Mouse (Mus musculus): Measurements from ENCODE around the gene Suz12.
"Not testable (repeated sequence)": the region's sequence is repeated elsewhere in the genome, so short reads cannot be mapped to it uniquely, and the experiment has no call there.

The Suz12 gene

DNA sequence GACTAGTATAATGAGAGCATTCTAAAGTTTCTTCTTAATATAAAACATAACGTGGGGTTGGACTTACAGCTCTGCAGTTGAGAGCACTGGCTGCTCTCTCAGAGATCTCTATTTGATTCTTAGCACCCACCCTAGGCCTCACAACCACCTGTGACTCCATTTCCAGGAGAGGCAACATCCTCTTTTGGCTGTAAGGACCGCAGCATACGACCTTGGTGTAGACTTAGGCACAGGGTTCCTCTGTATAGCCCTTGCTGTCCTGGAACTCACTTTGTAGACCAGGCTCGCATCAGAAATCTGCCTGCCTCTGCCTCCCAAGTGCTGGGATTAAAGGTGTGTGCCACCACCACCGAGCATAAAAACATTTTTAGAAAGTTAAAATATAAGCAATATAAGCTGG, 1.3 kb upstream of the Suz12 start:
- no peak for DNase-seq (ENCODE audit: low spot score in 2 of 2)

DNA sequence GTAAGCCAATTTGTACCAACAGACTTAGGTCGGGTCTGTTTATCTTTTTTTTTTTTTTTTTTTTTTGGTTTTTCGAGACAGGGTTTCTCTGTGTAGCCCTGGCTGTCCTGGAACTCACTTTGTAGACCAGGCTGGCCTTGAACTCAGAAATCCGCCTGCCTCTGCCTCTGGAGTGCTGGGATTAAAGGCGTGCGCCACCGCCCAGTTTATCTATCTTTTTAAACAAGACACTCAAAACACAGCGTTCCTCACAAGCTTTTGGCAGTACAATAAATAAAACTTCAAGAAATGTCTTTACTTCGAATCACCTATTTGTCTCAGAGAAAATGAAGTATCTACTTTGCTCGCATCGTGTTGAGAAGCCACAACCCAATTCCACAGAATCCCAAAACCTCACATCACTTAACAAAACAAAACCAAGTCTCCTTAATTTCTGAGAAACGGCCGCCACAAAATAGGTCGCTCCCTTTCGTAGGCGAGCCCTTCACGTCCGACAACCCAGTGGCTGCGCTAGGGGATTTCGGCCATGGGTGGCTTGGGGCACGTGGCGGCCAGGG, 793 bp upstream of the Suz12 start:
- no peak for DNase-seq (ENCODE audit: low spot score in 2 of 2)

DNA sequence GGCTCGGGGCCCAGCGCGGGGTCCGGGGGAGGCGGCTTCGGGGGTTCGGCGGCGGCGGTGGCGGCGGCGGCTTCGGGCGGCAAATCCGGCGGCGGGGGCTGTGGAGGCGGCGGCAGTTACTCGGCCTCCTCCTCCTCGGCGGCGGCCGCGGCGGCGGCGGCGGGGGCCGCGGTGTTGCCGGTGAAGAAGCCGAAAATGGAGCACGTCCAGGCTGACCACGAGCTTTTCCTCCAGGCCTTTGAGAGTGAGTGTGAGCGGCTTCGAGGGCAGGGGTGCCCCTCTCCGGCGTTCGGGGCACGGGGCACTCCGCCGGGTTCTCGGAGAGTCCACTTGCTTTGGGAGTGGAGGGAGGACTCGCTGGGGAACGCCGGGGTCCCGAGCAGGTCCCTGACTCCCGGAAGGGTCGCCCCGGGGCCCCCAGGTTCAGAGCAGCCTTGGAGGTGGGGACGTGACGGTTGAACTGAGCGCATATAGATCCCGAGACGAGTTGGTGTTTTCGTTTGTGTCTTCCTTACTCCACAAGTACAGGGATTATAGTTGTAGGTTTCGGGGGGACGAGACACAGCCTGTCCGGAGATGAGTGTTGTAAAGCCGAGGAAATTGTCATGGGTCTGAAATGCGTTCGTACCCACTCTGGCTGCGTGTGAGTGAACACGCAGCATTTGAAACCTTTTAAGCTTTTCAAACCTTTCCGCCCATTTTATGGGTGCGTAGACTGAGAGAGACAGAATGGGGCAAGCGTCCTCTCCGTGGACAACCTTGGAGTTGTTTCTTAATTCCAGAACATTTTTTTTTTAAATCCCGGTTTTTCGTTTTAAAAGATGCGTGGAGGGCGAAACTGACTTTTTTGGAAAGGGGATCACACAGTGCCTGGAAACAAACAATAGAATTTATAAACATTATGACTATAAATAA, 707 bp downstream of the Suz12 start:
- no peak for DNase-seq (ENCODE audit: low spot score in 2 of 2)

- no peak for DNase-seq (ENCODE audit: low spot score in 2 of 2)
Observed at GRCm38 (mm10) chr11:79994271-79994988, 1.5 kb downstream of the Suz12 start.

- not testable (repeated sequence) for DNase-seq (ENCODE audit: low spot score in 2 of 2)
Observed at GRCm38 (mm10) chr11:80016533-80016932, 23.6 kb downstream of the Suz12 start.

DNA sequence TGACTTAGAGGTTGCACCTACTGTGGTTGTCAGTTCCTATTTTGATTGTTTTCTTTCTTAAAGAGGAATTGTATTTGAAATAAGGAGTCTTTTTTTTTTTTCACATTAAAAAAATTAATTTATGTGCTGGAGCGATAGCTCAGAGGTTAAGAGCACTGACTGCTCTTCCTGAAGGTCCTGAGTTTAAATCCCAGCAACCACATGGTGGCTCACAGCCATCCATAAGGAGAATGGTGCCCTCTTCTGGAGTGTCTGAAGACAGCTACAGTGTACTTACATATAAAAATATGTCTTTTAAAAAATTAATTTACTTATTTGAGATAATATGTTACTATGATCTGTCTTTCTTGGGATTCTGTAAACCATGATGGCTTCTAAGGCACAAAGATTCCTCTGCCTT, 26.9 kb downstream of the Suz12 start:
- DNase-seq (ENCODE audit: low spot score in 2 of 2) = no peak

DNA sequence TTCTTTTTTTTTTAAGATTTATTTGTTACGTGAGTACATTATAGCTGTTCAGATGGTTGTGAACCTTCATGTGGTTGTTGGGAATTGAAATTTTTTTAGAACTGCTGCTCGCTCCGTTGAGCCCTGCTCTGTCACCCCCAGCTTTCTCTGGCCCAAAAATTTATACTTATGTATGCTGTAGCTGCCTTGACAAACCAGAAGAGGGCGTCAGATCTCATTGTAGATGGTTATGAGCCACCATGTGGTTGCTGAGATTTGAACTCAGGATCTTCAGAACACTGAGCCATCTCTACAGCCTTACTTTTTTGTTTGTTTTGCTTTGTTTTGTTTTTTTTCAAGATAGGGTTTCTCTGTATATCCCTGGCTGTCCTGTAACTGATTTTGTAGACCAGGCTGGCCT, 28.4 kb downstream of the Suz12 start:
- DNase-seq (ENCODE audit: low spot score in 2 of 2) = no peak

GRCm38 (mm10) chr11:80037495-80037894, 44.6 kb downstream of the Suz12 start:
- no peak for DNase-seq (ENCODE audit: low spot score in 2 of 2)

- peak in 1 of 2 experiments; percentile 22 for DNase-seq (ENCODE audit: low spot score in 2 of 2)
Observed at GRCm38 (mm10) chr11:80042615-80043418, 49.9 kb downstream of the Suz12 start.

DNA sequence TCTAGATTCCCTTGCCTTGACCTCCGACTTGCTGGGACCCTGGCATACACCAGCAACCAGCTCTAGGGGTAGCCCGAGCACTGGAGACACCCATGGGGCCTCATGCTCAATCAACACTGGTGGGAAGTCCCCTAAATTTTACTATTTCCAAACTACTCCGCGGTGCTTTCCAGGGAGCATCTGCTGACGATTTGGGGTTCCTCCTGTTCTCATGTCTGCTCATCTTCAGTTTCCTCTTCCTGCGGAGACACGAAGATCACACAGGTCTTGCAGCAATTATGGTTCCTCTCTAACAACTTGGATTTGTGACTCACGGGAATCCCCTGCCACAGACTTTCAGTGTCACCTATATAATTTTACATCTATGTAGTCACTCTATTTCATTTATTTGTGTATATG, 50.5 kb downstream of the Suz12 start:
- DNase-seq (ENCODE audit: low spot score in 2 of 2) = no peak

GRCm38 (mm10) chr11:80046856-80047255, 54.0 kb downstream of the Suz12 start:
- no peak for DNase-seq (ENCODE audit: low spot score in 2 of 2)

DNA sequence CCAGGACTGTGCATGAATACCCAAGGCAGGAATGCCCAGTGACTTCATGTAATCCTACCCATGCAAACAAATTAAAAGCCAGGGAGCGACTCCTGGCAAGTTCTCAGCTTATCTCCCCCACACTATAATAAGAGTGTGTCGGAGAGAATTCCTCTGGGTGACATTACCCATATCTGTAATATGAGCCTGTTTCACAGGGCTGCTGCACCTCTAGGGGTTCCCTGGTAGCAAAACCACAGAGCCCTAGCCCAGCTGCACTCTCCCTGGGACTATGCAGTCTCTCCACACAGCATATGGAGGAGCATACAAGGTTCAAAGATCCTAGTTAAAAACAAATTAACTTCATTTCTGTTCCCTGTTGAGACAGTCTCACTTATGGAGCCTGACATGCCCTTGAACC, 57.2 kb downstream of the Suz12 start:
- DNase-seq (ENCODE audit: low spot score in 2 of 2) = no peak

DNA sequence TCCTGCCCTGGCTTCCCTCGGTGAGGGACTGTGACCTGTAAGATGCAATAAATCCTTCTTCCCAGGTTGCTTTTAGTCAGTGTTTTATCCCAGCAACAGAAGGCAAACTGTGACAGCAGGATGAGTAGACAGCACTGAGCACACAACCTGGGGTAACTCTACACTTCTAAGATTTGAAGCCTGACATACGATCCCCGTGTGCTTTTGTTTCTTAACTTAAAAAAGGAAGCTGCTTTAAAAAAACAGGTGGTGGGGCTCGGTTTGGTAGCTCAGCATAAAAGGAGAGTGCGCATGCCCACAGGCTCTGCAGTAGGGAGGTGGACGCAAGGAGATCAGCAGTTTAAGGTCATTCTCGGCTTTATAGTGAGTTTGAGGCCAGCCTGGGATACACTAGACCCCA, 59.5 kb downstream of the Suz12 start:
- no peak for DNase-seq (ENCODE audit: low spot score in 2 of 2)

DNA sequence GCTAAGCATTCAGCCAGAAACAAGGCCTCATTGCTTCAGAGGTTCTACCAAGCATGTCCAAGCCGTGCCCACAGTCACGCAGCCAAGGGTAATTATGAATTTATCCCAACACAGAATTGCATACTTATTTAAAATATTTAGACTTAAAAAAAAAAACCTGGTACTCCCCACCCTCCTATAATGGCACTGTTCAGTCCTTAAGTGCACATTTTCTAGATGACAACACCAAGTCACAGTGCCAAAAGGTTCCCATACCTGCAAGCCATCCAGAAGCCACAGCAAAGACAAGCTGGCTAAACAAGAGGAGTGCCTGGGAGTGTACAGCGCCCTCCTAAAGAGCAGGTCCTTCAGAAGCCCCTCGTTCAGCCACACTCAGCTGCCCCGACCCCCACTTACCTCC, 60.3 kb downstream of the Suz12 start:
- DNase-seq (ENCODE audit: low spot score in 2 of 2) = no peak

DNA sequence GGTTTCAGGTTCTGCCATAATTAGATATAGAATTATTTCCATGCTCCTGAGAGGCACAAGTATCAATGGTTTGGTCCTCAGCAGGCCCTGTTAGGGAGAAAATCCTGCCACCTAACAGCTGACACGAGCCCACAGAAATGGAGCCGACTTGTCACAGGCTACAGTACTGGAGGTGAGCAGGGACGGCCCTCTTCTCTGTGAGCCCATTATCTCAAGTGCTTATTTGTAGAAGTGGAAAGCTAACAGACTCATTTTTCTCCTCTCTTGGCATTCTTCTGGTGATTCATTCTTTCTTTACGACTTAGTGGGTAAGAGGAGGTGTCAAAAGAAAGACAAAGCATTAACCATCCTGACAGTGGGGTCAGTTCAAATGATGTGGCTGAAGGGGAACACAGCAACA, 61.8 kb downstream of the Suz12 start:
- DNase-seq (ENCODE audit: low spot score in 2 of 2) = no peak

DNA sequence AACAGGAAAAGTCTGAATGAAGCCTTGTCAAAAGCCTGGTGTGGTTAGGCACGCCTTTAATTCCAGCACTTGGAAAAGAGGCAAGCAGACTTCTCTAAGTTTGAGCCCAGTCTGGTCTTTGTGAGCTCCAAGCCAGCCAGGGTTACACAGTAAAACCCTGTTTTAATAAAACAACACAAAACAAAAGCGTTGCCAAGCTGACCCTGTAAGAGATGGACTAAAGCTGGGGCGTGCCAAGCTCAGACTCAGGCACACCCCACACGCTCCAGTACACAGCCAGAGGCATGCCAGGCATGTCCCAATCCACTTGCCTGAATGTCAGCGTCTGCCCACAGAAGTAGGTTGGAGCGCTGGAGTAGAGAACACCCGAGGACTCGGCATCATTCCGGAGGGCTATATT, 63.2 kb downstream of the Suz12 start:
- no peak for DNase-seq (ENCODE audit: low spot score in 2 of 2)

GRCm38 (mm10) chr11:80062159-80062558, 69.3 kb downstream of the Suz12 start:
- no peak for DNase-seq (ENCODE audit: low spot score in 2 of 2)

GRCm38 (mm10) chr11:80066373-80066772, 73.5 kb downstream of the Suz12 start:
- not testable (repeated sequence) for DNase-seq (ENCODE audit: low spot score in 2 of 2)

DNA sequence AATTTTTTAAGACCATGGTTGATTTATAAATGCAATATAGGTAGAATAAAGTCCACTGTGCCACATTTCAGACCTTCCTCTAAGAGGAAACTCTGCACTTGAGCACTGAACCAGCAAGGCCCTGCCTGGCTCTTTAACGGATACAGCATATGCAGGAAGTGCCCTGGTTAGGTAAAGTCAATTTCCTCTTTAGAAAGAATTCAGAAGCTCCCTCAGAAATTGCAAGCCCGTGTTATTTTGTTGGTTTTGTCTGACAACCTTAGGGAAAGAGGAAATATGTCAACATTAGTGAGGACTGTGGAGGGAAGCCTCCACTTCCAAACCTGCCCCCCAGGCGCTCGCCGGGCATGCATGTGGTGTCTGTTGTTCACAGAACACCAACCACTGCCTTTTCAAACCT, 74.7 kb downstream of the Suz12 start:
- DNase-seq (ENCODE audit: low spot score in 2 of 2) = no peak

DNA sequence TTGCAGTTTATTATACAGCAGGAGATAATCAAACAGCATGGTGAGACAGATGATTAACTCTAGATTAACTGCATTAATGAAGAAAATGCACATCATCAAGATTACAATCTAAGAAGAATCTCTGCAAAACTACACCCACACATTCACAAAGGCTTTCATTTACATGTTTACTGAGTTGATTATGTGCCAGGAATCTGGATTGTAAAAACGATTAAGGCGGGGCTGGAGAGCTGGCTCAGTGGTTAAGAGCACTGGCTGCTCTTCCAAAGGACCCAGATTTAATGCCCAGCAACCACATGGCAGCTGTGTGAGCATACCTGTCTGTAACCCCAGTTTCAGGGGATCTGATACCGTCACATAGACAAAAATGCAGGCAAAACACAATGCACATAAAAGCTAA, 76.9 kb downstream of the Suz12 start:
- no peak for DNase-seq (ENCODE audit: low spot score in 2 of 2)

- DNase-seq (ENCODE audit: low spot score in 2 of 2) = no peak
Observed at GRCm38 (mm10) chr11:80071039-80071438, 78.1 kb downstream of the Suz12 start.

GRCm38 (mm10) chr11:80072365-80072764, 79.5 kb downstream of the Suz12 start:
- no peak for DNase-seq (ENCODE audit: low spot score in 2 of 2)

Measured in cerebellum, postnatal 4 days (tissue).